Mouse (Mus musculus) heart, postnatal 0 days (tissue): ENCODE data around the gene Twf2.

Source experiments
- CTCF ChIP-seq: IDR thresholded peaks from 2 replicates; pipeline ENCODE4 v1.5.1; 2016; ENCODE audit warnings: antibody characterized with exemption, control low read depth, low read depth
- EP300 ChIP-seq: IDR thresholded peaks from 2 replicates; pipeline ENCODE4 v1.6.1; 2016; ENCODE audit warnings: antibody characterized with exemption, low read depth

- no peak for TF ChIP-seq EP300
- no peak for TF ChIP-seq CTCF
These were observed 18.9 kb upstream of the Twf2 start for GRCm38 (mm10) chr9:106183996-106184395.
